Mouse (Mus musculus) lung, embryonic 16.5 days (tissue): ENCODE data around the gene Erg. TPM values are rescaled to one million over a fixed set of nuclear protein-coding genes. Genes with fewer than 3 reads are reported as not detected.

ENCODE experiments used
- ATAC-seq: fragments of 200-750 bp; cut with Nextera tagmentation; 2 replicates; pipeline ENCODE4 v1.8.0; 2017; ENCODE audit warnings: low read depth, mild to moderate bottlenecking, moderate library complexity
- H3K27ac ChIP-seq: fragments of 300-500 bp; sonication (generic); 2 replicates; pipeline ENCODE4 v1.5.1; 2014; ENCODE audit warnings: mild to moderate bottlenecking, control low read depth, low read length
- H3K27me3 ChIP-seq: fragments of 300-500 bp; sonication (generic); 2 replicates; pipeline ENCODE4 v1.6.1; 2014; ENCODE audit warnings: low read depth, low read length, mixed read lengths; ENCODE audit not compliant: control insufficient read depth, insufficient read depth
- H3K36me3 ChIP-seq: fragments of 300-500 bp; sonication (generic); 2 replicates; pipeline ENCODE4 v1.6.1; 2014; ENCODE audit warnings: low read length; ENCODE audit not compliant: control insufficient read depth, insufficient read depth
- H3K4me1 ChIP-seq: fragments of 300-500 bp; sonication (generic); replicated peaks from 2 replicates; pipeline ENCODE4 v1.6.1; 2014; ENCODE audit warnings: low read length, mixed read lengths; ENCODE audit not compliant: control insufficient read depth, insufficient read depth
- H3K4me2 ChIP-seq: fragments of 300-500 bp; sonication (generic); 2 replicates; pipeline ENCODE4 v1.6.1; 2014; ENCODE audit warnings: low read depth, low read length, control low read depth
- H3K4me3 ChIP-seq: fragments of 300-500 bp; sonication (generic); 2 replicates; pipeline ENCODE4 v1.5.1; 2014; ENCODE audit warnings: mild to moderate bottlenecking, low read length, control low read depth
- H3K9ac ChIP-seq: fragments of 300-500 bp; sonication (generic); 2 replicates; pipeline ENCODE4 v1.6.1; 2014; ENCODE audit warnings: low read length, control low read depth
- H3K9me3 ChIP-seq: fragments of 300-500 bp; sonication (generic); 2 replicates; pipeline ENCODE4 v1.6.1; 2016; ENCODE audit warnings: low read length; ENCODE audit not compliant: control insufficient read depth
- WGBS: fragments of 180-500 bp; shearing (Covaris S2); extraction: QIAGEN DNeasy Blood & Tissue Kit; methylation state at CpG from one replicate; pipeline ENCODE4 v1.1.7; 2014; 5-methylcytosine and 5-hydroxymethylcytosine counted together
- polyA plus RNA-seq: library from polyadenylated mRNA; unstranded; fragments of >200 nt; fragmentation: Nextera tagmentation; extraction: Ambion mirVana; gene quantifications from 2 replicates; pipeline ENCODE4 v1.2.1, GENCODE M21; 2015

Erg gene
- polyA plus RNA-seq, 1 experiment from 2014 or later: 11.7 TPM

- Histone ChIP-seq H3K4me2 (peak overlapping the region; percentile 7; the same call in 1 of the 2 replicates), H3K4me3 (no peak overlapping the region), H3K9ac (no peak overlapping the region), H3K27ac (peak overlapping the region; percentile 53), H3K27me3 (no peaks in the 10 kb centered on the region), H3K36me3 (no peaks in the 10 kb centered on the region), H3K9me3 (no peaks in the 10 kb centered on the region), H3K4me1 (peaks cover 11% of the 10 kb centered on the region; the same call in 1 of the 2 replicates)
- WGBS: 77% methylated on average over 11 of the region's 11 CpGs
- no peak for ATAC-seq
Measured at GRCm38 (mm10) chr16:95596884-95597577, 10.6 kb upstream of the Erg start.

- WGBS: 25% methylated on average over 5 of the region's 5 CpGs
- no peaks in the 10 kb centered on the region; the same call in 1 of the 2 replicates for H3K9me3 ChIP-seq
- H3K4me2 ChIP-seq: no peak overlapping the region
- H3K27ac ChIP-seq: no peak overlapping the region
- H3K4me3 ChIP-seq: no peak overlapping the region
- H3K4me1 ChIP-seq: peaks cover 16% of the 10 kb centered on the region
- H3K9ac ChIP-seq: no peak overlapping the region
- ATAC-seq: no peak
- H3K27me3 ChIP-seq: peaks cover 22% of the 10 kb centered on the region
- no peaks in the 10 kb centered on the region for H3K36me3 ChIP-seq
Measured at GRCm38 (mm10) chr16:95588849-95589248, 2.5 kb upstream of the Erg start.

GRCm38 (mm10) chr16:95586726-95587125 is 333 bp upstream of the Erg start:
- Histone ChIP-seq H3K4me3 (peak overlapping the region; percentile 51), H3K4me2 (peak overlapping the region; percentile 78), H3K9ac (peak overlapping the region; percentile 50; the same call in 1 of the 2 replicates), H3K36me3 (no peaks in the 10 kb centered on the region), H3K27me3 (peaks cover 28% of the 10 kb centered on the region), H3K27ac (peak overlapping the region; percentile 69), H3K4me1 (peaks cover 16% of the 10 kb centered on the region), H3K9me3 (no peaks in the 10 kb centered on the region; the same call in 1 of the 2 replicates)
- 18% methylated on average over 7 of the region's 7 CpGs for WGBS
- ATAC-seq: peak; percentile 24; the same call in 1 of the 2 replicates

- peak; percentile 90 for ATAC-seq
- peak overlapping the region; percentile 69 for H3K27ac ChIP-seq
- H3K4me2 ChIP-seq: peak overlapping the region; percentile 78
- no peaks in the 10 kb centered on the region for H3K36me3 ChIP-seq
- peak overlapping the region; percentile 65 for H3K9ac ChIP-seq
- H3K4me1 ChIP-seq: peaks cover 16% of the 10 kb centered on the region
- peaks cover 28% of the 10 kb centered on the region for H3K27me3 ChIP-seq
- WGBS: 1% methylated on average over 36 of the region's 36 CpGs
- peak overlapping the region; percentile 51 for H3K4me3 ChIP-seq
- H3K9me3 ChIP-seq: no peaks in the 10 kb centered on the region
Measured at GRCm38 (mm10) chr16:95585541-95586310, 667 bp downstream of the Erg start.

GRCm38 (mm10) chr16:95584751-95585528 is 1.5 kb downstream of the Erg start:
- peak overlapping the region; percentile 78 for H3K4me2 ChIP-seq
- peaks cover 16% of the 10 kb centered on the region for H3K4me1 ChIP-seq
- H3K9me3 ChIP-seq: no peaks in the 10 kb centered on the region
- WGBS: 9% methylated on average over 37 of the region's 37 CpGs
- H3K4me3 ChIP-seq: peak overlapping the region; percentile 51
- H3K27ac ChIP-seq: no peak overlapping the region
- H3K27me3 ChIP-seq: peaks cover 28% of the 10 kb centered on the region
- ATAC-seq: peak; percentile 21
- no peaks in the 10 kb centered on the region for H3K36me3 ChIP-seq
- H3K9ac ChIP-seq: peak overlapping the region; percentile 65

GRCm38 (mm10) chr16:95579289-95579688 is 7.1 kb downstream of the Erg start:
- ATAC-seq: no peak

GRCm38 (mm10) chr16:95573163-95573562 is 13.2 kb downstream of the Erg start:
- Histone ChIP-seq H3K36me3 (no peaks in the 10 kb centered on the region), H3K4me2 (no peak overlapping the region), H3K27me3 (no peaks in the 10 kb centered on the region), H3K9ac (no peak overlapping the region), H3K4me1 (no peaks in the 10 kb centered on the region), H3K4me3 (no peak overlapping the region), H3K9me3 (no peaks in the 10 kb centered on the region), H3K27ac (no peak overlapping the region)
- 67% methylated on average over 13 of the region's 13 CpGs for WGBS
- no peak for ATAC-seq

More at GRCm38 (mm10) chr16:95579289-95579688, 7.1 kb downstream of the Erg start:
- no peak overlapping the region for H3K4me2 ChIP-seq
- peaks cover 8% of the 10 kb centered on the region; the same call in 1 of the 2 replicates for H3K27me3 ChIP-seq
- H3K4me3 ChIP-seq: no peak overlapping the region
- H3K4me1 ChIP-seq: no peaks in the 10 kb centered on the region
- 78% methylated on average over 4 of the region's 4 CpGs for WGBS
- H3K36me3 ChIP-seq: no peaks in the 10 kb centered on the region
- H3K9ac ChIP-seq: no peak overlapping the region
- H3K9me3 ChIP-seq: no peaks in the 10 kb centered on the region
- no peak overlapping the region for H3K27ac ChIP-seq

GRCm38 (mm10) chr16:95570616-95571015 is 15.8 kb downstream of the Erg start:
- no peak overlapping the region for H3K4me3 ChIP-seq
- WGBS: 9% methylated on average over 1 of the region's 1 CpGs
- H3K9ac ChIP-seq: no peak overlapping the region

GRCm38 (mm10) chr16:95556834-95557233 is 29.6 kb downstream of the Erg start:
- no peaks in the 10 kb centered on the region for H3K9me3 ChIP-seq
- no peak overlapping the region for H3K4me3 ChIP-seq
- no peaks in the 10 kb centered on the region for H3K4me1 ChIP-seq
- H3K27me3 ChIP-seq: no peaks in the 10 kb centered on the region
- H3K9ac ChIP-seq: no peak overlapping the region
- 64% methylated on average over 4 of the region's 4 CpGs for WGBS
- no peak overlapping the region for H3K27ac ChIP-seq
- H3K36me3 ChIP-seq: no peaks in the 10 kb centered on the region
- ATAC-seq: no peak
- no peak overlapping the region for H3K4me2 ChIP-seq

More at GRCm38 (mm10) chr16:95570616-95571015, 15.8 kb downstream of the Erg start:
- ATAC-seq: no peak
- no peaks in the 10 kb centered on the region for H3K27me3 ChIP-seq
- H3K9me3 ChIP-seq: no peaks in the 10 kb centered on the region
- no peak overlapping the region for H3K27ac ChIP-seq
- no peaks in the 10 kb centered on the region for H3K36me3 ChIP-seq
- H3K4me1 ChIP-seq: no peaks in the 10 kb centered on the region
- no peak overlapping the region for H3K4me2 ChIP-seq
